Mouse (Mus musculus) gastrocnemius, adult 2 months (tissue): ENCODE data around the gene 4930578G10Rik. TPM values are rescaled to one million over a fixed set of nuclear protein-coding genes. Genes with fewer than 3 reads are reported as not detected.

Experiments used
- DNase-seq: peaks from one replicate; pipeline ENCODE4 v3.0.0; 2022
- H3K27ac ChIP-seq: fragments of 200-600 bp; 2 replicates; pipeline ENCODE4 v1.8.1; 2022; ENCODE audit warnings: mild to moderate bottlenecking
- H3K4me3 ChIP-seq: fragments of 200-600 bp; 2 replicates; pipeline ENCODE4 v1.8.1; 2022; ENCODE audit warnings: mild to moderate bottlenecking, moderate library complexity
- CTCF ChIP-seq: fragments of 200-600 bp; IDR thresholded peaks from 2 replicates; pipeline ENCODE4 v1.8.1; 2022; ENCODE audit warnings: antibody characterized with exemption, mild to moderate bottlenecking, moderate library complexity
- intact Hi-C: fragments of 180-260 bp; cut with DNase I; formaldehyde crosslinking; loops from one replicate; pipeline ENCODE4 v1.15.1; 2025
- total RNA-seq, 2 experiments: library from RNA; stranded (reverse); gene quantifications; 2 replicates each; pipeline ENCODE4 v1.2.3; 2021

The 4930578G10Rik gene
- total RNA-seq, 2 experiments from 2014 or later: 0.95 TPM; not detected in 1

DNA sequence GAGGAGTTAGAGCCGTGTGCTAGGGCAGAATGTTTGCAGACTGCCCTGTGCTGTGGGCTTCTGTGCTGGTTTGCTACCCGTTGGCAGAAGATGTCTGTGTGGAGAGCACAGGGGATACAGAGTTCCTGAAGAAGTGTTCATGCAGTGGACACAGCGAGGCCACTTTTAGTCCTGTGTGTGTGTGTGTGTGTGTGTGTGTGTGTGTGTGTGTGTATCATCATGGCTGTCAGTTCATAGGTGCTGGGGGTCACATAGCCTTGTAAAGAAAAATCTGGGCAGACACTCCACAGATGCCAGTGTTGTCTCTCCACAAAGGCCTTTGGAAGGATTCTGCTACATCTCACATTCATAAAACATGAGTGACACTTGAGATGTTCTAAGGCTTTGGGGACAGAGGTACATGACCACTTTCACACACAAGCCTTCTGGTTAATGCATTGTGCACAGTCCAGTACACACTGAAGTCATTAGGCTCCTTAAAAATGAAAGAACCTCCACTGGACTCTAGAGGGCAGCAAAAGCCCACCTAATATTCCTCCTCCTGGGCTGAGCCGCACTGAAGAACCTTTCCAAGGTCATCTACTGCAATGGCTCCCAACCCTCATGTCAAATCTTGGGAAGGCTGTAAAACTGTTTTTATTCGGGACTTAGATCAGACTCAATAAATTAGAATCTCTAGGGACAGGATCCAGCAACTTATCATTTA, 141.4 kb downstream of the 4930578G10Rik start:
- H3K4me3 ChIP-seq: no peak overlapping the region
- intact Hi-C loops: loop anchor here (1.0 kb wide), 2 partner anchors 70 to 89 kb away; no protein-coding TSS in a partner anchor
- DNase-seq: peak; percentile 50
- H3K27ac ChIP-seq: no peak overlapping the region
- TF ChIP-seq CTCF: peak; percentile 71

- TF ChIP-seq CTCF: no peak
- no peak for DNase-seq
- Histone ChIP-seq H3K4me3 (no peak overlapping the region), H3K27ac (no peak overlapping the region)
- intact Hi-C loops: loop anchor here (1.0 kb wide), 2 partner anchors 69 to 88 kb away; no protein-coding TSS in a partner anchor
Measured at GRCm38 (mm10) chr4:42877657-42878056, 142.3 kb downstream of the 4930578G10Rik start.

DNA sequence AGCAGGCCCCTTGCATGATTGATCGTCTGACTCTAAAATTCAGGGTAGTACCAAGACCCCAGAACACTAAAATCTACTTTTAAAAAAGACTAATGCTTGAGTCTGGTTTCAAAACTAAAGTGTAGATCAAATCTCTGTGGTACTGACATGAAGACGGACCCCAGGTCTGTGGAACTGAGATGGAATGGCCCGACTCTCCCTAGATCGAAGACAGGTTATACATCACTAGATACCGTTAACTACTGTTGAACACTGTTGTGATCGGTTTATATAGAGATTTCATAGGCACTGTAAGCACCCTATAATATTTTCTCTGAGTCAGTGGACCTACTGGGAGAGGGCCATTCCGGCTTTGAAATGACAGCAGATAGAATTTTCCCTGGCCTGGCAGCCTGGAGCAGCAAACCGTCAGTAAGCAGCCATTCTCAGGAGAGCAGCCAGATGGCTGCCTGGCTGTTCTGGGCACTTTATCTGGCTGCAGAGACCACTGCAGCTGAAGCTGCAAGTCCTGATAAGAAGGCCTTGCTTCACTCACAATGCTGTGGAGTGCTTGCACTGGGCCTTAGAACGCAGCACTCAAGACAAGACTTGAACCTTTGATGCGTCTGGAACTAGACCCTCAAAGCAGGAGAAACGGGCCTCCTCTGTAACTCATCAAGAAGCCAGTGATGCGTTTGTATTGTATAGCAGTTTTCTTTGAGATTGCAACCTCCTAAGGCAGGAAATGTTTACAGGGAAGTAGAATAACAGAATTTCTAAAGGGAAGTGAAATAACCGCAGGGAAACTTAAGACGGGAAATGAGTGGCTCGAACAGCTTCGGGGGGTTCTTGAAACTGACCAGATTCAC, 144.7 kb downstream of the 4930578G10Rik start:
- DNase-seq: no peak
- intact Hi-C loops: no loop called here
- Histone ChIP-seq H3K4me3 (no peak overlapping the region), H3K27ac (no peak overlapping the region)
- TF ChIP-seq CTCF: no peak

DNA sequence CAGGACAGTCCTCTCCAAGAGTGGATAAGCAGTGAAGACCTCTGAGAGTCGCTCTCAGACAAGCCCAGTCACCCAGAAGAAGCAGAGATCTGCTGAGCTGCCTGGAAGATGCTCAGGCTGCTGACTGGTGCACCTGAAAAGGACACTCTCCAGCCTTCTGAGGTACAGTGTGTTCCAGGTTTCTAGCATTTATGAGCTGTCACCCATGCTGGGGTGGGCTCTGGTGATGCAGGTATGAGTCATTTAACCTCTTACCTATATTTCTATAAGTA, 145.3 kb downstream of the 4930578G10Rik start:
- Histone ChIP-seq H3K4me3 (no peak overlapping the region), H3K27ac (no peak overlapping the region)
- TF ChIP-seq CTCF: no peak
- no peak for DNase-seq
- intact Hi-C loops: no loop called here

- Histone ChIP-seq H3K4me3 (no peak overlapping the region), H3K27ac (no peak overlapping the region)
- no peak for DNase-seq
- intact Hi-C loops: no loop called here
- TF ChIP-seq CTCF: no peak
Measured at GRCm38 (mm10) chr4:42886926-42887325, 151.6 kb downstream of the 4930578G10Rik start.

- TF ChIP-seq CTCF: no peak
- intact Hi-C loops: no loop called here
- no peak overlapping the region for H3K4me3 ChIP-seq
- H3K27ac ChIP-seq: no peak overlapping the region
- no peak for DNase-seq
Measured at GRCm38 (mm10) chr4:42888806-42889205, 153.5 kb downstream of the 4930578G10Rik start.

DNA sequence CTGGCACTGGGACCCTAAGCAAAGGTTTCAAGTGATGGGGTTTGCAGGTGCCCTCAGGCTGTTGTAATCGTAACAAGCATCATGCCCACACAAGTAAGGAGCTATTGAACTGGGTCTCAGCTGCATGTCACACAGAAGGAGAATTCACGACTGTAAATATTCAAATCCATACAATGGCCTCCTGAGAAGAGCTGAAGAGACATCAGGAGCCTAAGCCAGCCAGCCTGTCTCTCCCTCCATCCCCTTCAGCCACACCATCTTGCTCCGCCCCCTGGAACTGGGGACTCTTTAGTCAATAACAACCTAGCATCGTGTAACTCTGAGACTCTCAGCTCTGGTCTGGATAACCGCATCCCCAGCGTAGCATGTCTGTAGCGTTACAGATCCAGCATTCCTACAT, 155.8 kb downstream of the 4930578G10Rik start:
- intact Hi-C loops: no loop called here
- Histone ChIP-seq H3K4me3 (no peak overlapping the region), H3K27ac (no peak overlapping the region)
- DNase-seq: no peak
- TF ChIP-seq CTCF: no peak

GRCm38 (mm10) chr4:42895118-42895517, 159.8 kb downstream of the 4930578G10Rik start:
- no peak for DNase-seq
- Histone ChIP-seq H3K4me3 (no peak overlapping the region), H3K27ac (no peak overlapping the region)
- no peak for TF ChIP-seq CTCF
- intact Hi-C loops: no loop called here

Other genes with a start within 250 kb of the 4930578G10Rik start
- not detected for gene Fam205a2, start 207.4 kb upstream of the 4930578G10Rik start, total RNA-seq
- gene Gm10591, start 123.3 kb upstream of the 4930578G10Rik start, total RNA-seq: not detected
- gene Gm2564, start 105.8 kb upstream of the 4930578G10Rik start, total RNA-seq: 10 to 100 TPM in 1 of 2 experiments, 1 to 10 TPM in 1; 8.5 to 12.5 TPM
- gene Ccl27b, start 80.3 kb upstream of the 4930578G10Rik start, total RNA-seq: not detected
- gene Il11ra2, start 73.7 kb upstream of the 4930578G10Rik start, total RNA-seq: under 1 TPM in 1 of 2 experiments, not detected in 1; 0.25 TPM
- gene Ccl19, start 21.0 kb downstream of the 4930578G10Rik start, total RNA-seq: not detected
- 10 to 100 TPM in 1 of 2 experiments, 1 to 10 TPM in 1; 7.5 to 13.2 TPM for gene Ccl21a, start 38.4 kb downstream of the 4930578G10Rik start, total RNA-seq
- gene Fam205a1, start 118.3 kb downstream of the 4930578G10Rik start, total RNA-seq: not detected
- gene Gm12394, start 121.2 kb downstream of the 4930578G10Rik start, total RNA-seq: not detected
- under 1 TPM; 0.38 to 0.89 TPM for gene Fam205c, start 138.7 kb downstream of the 4930578G10Rik start, total RNA-seq
- 1 to 10 TPM in 1 of 2 experiments, under 1 TPM in 1; 0.41 to 1.3 TPM for gene Phf24, start 181.1 kb downstream of the 4930578G10Rik start, total RNA-seq
- 100 to 1,000 TPM; 178 to 216 TPM for gene Dnajb5, start 214.3 kb downstream of the 4930578G10Rik start, total RNA-seq
- gene 1700022I11Rik, start 234.1 kb downstream of the 4930578G10Rik start, total RNA-seq: not detected